Mouse (Mus musculus): ENCODE measurements around the gene Ino80.
"Not testable (repeated sequence)": the region's sequence is repeated elsewhere in the genome, so short reads cannot be mapped to it uniquely, and the experiment has no call there.

Ino80 gene

GRCm38 (mm10) chr2:119477571-119478396 is at the start of gene Ino80:
Ino80 (minus strand) TSS chr2:119477687.
- peak; percentile 97 for ATAC-seq (ENCODE audit: low TSS enrichment)

- ATAC-seq (ENCODE audit: low TSS enrichment): no peak
These were observed 47.9 kb upstream of the Ino80 start for GRCm38 (mm10) chr2:119525422-119525821.

- ATAC-seq (ENCODE audit: low TSS enrichment): no peak
These were observed 46.3 kb upstream of the Ino80 start for GRCm38 (mm10) chr2:119523836-119524235.

DNA sequence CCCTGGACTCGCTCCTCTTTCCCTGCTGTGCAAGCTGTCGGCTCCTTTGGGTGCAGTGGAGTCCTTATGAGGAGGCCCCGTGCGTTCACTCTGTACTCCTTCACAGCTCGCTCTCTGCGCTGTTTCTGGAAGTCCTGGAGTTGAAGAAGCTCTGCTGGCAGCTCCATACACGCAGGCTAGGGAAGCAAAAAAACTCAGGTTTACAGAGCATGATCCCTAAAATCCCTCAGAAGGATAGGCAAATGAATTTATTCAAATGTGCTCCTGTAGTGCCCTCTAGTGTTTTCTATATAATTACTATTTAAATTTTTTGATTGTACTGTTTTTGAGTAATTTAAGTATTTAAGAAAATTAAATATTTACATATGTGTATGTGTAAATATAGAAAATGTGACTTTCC is 43.1 kb upstream of the Ino80 start:
- peak; percentile 83 for ATAC-seq (ENCODE audit: low TSS enrichment)

DNA sequence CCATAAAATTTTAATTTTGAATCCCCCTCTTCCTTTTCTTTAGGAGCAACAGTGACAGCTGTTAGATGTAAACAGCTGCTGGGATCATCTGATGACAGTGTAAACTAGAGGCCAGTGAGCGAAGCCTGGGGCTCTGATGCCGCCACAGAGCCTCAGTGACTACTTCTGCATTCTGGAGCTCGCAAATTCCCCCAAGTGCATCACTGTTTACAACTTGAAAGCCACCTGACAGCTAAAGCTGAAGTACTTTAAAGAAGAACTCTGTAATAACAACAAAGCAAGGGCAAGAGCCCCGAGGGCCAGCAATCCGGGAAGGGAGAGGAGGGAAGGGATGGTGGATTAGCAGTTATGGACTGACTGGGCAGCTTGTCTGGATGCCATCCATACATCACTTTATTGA is 39.3 kb upstream of the Ino80 start:
- ATAC-seq (ENCODE audit: low TSS enrichment): no peak

DNA sequence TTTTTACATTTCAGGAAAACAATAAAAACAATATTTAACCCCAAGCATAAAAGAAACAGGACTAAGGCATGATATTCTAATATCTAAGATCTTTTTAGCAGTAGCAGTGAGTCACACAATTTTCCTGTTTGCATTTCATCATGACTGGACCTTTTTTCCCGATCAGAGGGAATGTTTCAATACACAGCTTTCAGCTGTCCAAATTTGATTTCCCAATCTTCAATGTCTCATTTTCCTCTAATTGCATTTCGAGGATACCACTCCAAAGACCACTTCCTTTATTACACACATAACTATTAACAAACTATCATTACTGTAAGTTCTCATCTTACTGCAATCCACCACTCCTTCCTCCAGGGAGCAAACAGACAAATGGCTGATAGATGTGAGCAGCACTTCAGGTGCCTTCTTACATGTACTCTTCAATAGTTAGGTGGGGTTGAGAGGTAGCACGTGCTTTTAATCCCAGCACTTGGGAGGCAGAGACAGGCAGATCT is 36.6 kb upstream of the Ino80 start:
- ATAC-seq (ENCODE audit: low TSS enrichment): no peak

DNA sequence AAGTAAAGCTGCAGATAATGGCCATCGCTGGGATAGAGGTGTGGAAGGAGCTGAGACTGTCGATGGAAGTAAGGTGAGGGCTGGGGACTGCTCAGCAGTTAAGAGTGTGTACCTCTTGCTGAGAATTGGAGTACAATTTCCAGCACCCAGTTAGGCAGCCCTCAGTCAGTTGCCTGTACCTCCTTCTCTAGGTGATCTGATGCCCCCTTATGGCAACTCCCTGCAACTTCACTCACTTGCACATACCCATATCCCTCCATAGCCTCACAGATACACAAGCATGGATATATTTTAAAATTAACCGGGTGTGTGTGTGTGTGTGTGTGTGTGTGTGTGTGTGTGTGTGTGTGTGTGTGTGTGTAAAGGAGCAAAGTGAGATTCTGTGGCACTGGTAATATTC is 34.8 kb upstream of the Ino80 start:
- no peak for ATAC-seq (ENCODE audit: low TSS enrichment)

DNA sequence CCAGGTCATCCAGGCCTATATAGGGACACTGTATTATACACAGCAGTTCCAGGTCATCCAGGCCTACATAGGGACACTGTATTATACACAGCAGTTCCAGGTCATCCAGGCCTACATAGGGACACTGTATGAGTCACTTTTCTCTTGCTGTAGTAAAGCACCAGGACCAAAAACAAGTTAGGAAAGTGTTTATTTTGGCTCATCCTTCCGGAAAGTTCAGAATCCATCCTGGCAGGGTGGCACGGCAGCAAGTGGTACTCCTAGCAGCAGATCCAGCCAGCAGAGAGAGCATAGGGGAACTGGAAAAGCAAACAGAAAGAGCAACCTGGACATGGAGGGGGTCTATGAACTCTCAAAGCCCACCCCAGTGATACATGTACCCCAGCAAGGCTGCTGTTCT is 33.4 kb upstream of the Ino80 start:
- no peak for ATAC-seq (ENCODE audit: low TSS enrichment)

- ATAC-seq (ENCODE audit: low TSS enrichment): not testable (repeated sequence)
These were observed 31.0 kb upstream of the Ino80 start for GRCm38 (mm10) chr2:119508518-119508917.

DNA sequence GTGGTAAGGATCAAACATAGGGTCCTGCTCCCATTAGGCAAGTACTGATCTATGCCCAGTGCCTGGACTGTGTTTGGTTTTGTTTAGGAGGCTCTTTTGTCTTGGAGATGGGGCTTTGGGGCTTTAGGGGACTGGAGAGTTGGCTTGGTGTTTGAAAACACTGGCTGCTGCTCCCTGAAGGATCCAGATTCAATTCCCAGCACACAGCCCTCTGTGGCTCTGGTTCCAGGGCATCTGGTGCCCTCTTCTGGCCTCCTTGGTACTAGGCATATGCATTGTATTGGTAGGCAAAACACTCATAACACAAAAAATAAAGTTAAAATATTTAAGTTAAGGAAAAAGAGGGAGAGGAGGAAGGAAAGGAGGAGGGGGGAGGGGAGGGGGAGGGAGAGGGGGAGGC is 29.6 kb upstream of the Ino80 start:
- ATAC-seq (ENCODE audit: low TSS enrichment): no peak

DNA sequence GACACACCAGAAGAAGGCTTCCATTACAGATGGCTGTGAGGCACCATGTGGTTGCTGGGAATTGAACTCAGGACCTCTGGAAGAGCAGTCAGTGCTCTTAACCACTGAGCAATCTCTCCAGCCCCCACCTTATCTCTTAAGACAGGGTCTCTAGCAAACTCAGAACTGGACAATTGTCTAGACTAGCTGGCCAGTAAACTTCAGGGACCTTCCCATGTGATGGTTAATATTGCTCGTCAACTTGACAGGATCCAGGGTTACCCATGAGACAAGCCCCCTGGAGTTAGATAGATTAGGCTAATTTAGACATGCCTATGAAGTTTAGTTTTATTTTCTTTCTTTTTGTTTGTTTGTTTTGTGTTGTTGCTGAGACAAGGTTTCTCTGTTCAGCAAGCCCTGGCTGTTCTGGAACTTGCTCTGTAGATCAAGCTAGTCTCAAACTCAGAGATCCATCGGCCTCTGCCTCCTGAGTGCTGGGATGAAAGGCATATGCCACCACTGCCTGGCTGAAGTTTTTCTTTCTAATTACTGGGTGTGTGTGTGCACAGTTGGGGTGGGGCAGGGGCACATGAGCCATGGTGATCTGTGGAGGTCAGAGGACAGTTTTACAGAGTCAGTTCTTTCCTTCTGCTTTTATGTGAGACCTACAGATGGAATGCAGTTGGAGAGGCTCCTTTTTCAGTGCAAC is 23.6 kb upstream of the Ino80 start:
- ATAC-seq (ENCODE audit: low TSS enrichment): no peak

GRCm38 (mm10) chr2:119498859-119499258 is 21.4 kb upstream of the Ino80 start:
- ATAC-seq (ENCODE audit: low TSS enrichment): no peak

DNA sequence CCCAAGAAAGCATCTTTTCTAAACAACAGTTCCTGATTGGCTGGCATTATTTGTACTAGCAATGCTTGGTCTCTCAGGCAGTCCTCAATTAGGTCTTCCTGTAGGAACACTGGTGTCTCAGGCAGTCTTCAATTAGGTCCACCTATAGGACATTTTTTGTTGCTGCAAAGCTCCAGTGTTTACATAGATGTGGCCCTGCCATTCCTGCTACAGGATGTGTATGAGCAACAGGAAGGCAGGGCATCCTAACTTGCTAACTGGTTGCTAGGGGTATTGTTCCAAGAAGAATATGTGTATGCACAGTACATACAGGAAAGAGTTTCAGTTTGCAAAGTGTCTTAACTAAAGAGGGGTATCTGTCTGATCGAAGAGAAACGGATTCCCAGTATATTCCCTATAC is 18.6 kb upstream of the Ino80 start:
- no peak for ATAC-seq (ENCODE audit: low TSS enrichment)

DNA sequence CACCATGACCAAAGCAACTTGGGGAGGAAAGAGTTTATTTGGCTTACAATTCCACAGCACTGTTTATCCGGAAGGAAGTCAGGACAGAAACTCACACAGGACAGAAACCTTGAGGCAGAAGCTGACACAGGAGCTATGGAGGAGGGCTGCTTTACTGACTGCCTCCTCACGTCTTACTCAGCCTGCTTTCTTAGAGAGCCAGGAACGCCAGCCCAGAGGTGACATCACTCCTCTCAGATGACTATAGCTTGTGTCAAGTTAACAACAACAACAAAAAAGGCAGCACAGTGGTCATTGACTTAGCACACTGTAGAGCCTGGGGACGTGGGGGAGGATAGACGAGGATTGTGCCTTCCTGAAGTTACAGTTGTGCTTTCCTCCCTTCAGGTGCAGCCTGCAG is 14.5 kb upstream of the Ino80 start:
- ATAC-seq (ENCODE audit: low TSS enrichment): no peak

- no peak for ATAC-seq (ENCODE audit: low TSS enrichment)
These were observed 9.0 kb upstream of the Ino80 start for GRCm38 (mm10) chr2:119486488-119486887.

DNA sequence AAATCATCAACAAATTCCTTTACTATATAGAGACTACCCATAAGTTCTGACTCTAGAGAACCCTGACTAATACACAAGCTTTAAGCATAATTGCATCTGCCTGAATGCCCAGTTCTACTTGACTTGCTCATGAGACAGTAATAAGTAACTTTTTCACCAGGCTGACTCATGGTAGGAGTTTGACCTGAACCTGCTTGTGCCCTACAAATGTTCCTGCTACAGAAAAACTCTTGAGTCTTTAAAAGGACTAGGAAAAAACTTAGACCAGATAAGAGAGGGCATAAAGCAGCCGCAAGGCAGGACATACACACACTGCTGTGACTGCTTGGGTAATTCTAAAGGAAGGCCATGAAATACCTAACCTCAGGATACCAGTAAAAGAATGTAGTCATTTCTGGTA is 4.8 kb upstream of the Ino80 start:
- ATAC-seq (ENCODE audit: low TSS enrichment): no peak

DNA sequence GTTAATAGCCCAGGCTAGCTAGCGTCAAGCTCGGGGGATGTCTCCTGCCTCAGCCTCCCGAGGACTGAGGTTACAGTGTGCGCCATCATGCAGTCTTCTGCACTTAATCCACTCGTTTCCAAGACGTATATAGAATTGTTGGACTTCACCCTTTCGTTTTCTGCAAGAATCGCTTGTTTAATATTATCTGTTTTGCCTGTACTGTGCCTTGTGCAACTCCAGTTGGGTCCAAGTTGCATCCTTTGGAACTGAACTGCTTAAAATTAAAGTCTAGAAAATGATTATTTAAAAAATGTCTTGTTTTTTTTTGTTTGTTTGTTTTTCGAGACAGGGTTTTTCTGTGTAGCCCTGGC is 886 bp upstream of the Ino80 start:
- no peak for ATAC-seq (ENCODE audit: low TSS enrichment)

DNA sequence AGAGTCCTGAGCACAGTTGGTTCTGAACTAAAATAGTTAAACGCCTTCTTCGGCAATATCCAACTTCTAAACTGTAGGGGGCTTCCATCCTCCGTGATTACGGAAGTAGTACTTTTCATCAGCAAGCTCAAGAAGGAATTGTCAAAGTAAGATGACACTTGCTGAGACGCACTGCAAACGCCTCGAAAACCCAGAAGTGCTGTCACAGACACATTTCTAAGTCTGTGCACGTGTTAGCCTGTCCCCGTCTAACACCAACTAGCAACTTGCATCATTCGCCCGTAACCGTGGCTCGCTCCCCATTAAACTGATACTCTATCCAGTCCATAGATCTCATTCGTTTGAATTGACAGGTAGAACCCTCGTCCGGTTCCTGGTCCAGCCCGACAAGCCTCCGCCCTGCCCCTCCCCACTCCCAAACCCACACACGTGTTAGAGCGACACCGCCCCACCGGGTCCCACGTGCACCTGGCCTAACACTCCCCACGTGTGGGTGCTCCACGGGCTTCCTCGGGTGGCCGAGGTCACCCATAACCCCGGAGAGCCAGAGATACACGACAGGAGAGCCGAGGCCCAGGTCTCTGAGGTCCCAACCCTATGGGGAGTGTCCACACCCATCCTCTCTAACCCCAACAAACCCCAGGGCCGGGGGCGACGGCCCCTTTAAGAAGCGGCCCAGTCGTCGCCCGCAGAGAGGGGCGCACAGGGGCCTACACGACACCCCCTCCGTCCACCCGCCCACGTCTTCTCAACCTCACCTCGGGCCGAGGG is 681 bp downstream of the Ino80 start:
- peak; percentile 28; the same call in 1 of the 2 replicates for ATAC-seq (ENCODE audit: low TSS enrichment)

DNA sequence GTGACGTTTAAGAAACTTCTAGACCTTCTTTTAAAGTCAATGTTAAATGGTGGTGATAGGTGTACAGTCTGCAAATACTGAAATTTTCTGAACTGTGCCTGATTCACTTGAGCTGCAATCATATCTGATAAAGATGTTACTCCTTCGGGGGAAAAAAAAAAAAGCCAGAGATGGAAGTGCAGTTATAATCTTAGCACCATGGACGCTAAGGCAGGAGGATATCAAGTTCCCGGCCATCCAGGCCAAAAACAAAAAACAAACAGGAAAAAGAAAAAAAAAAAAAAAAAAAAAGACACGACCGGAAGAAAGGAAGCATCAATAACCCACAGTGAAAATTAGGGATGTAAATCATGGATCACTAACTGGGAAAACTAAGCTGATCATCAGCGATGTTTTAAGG is 1.3 kb downstream of the Ino80 start:
- ATAC-seq (ENCODE audit: low TSS enrichment): no peak

DNA sequence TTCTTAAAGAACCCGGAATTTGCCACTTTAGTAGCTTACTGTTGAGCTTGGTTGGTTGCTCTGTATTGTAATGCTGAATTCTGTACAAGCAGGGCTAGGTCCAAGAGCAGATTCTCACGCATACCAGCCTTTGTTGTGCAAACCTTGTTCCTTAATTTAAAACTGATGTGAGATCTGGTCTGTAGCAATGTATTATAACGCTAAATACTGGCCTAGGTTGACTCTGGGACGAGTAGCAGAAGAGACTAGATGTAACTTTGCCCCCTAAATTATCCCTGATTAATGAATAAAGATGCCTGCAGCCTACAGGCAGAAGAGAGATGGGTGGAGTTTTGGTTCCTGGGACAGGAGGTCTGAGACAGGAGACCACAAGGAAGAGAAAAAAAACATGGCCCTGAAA is 13.5 kb downstream of the Ino80 start:
- no peak for ATAC-seq (ENCODE audit: low TSS enrichment)

DNA sequence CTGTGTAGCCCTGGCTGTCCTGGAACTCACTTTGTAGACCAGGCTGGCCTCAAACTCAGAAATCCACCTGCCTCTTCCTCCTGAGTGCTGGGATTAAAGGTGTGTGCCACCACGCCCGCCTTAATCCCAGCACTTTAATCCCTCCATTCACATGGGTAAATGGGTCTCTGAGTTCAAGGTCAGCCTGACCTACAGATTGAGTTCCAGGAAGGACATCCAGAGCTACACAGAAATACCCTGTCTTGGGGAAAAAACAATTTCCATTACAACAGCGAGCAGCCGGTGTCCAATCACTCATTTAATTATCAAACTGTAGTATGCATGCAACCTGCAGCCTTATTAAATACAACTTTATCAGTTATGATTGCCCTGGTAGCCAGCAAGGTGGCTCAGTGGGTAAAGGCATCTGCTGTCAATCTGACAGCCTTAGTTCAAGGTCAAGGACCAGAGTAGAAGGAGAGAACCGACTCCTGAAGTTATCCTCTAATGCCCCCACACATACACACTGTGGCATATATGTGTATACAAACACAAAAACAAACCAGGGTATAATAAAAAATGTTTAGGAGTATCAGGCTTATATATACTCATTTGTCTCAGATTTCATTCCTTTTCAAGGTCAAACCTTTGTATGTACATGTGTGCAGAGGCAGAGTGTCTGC is 14.2 kb downstream of the Ino80 start:
- no peak for ATAC-seq (ENCODE audit: low TSS enrichment)

DNA sequence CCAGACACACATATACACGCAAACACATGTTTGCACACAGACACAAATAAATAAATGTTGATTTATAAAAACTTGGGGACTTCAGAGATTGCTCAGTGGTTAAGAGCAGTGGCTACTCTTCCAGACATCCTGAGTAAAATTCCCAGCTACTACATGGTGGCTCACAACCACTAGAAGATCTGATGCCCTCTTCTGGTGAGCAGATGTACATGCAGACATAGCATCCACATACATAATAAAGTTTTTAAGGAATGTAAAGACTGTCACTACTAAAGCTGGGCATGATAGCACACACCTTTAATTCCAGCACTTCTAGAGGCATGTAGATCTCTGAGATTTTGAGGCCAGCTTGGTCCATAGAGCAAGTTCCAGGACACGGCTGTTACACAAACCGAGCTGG is 16.5 kb downstream of the Ino80 start:
- no peak for ATAC-seq (ENCODE audit: low TSS enrichment)
